Mouse (Mus musculus) heart, embryonic 12.5 days (tissue): ENCODE data around the gene AW549877. TPM values are rescaled to one million over a fixed set of nuclear protein-coding genes. Genes with fewer than 3 reads are reported as not detected.

Experiments
- ATAC-seq: fragments of 200-750 bp; cut with Nextera tagmentation; 2 replicates; pipeline ENCODE4 v1.8.0; 2017; ENCODE audit warnings: moderate TSS enrichment, moderate library complexity; ENCODE audit not compliant: insufficient number of reproducible peaks, low FRiP score
- H3K27ac ChIP-seq: fragments of 300-500 bp; sonication (generic); 2 replicates; pipeline ENCODE4 v1.5.1; 2016; ENCODE audit warnings: mild to moderate bottlenecking, moderate library complexity; ENCODE audit not compliant: poor library complexity, severe bottlenecking
- H3K27me3 ChIP-seq: fragments of 300-500 bp; sonication (generic); replicated peaks from 2 replicates; pipeline ENCODE4 v1.6.1; 2016; ENCODE audit warnings: mild to moderate bottlenecking, moderate library complexity
- H3K36me3 ChIP-seq: fragments of 300-500 bp; sonication (generic); 2 replicates; pipeline ENCODE4 v1.6.1; 2016; ENCODE audit warnings: mild to moderate bottlenecking, moderate library complexity
- H3K4me1 ChIP-seq: fragments of 300-500 bp; sonication (generic); replicated peaks from 2 replicates; pipeline ENCODE4 v1.6.1; 2016; ENCODE audit warnings: mild to moderate bottlenecking
- H3K4me2 ChIP-seq: fragments of 300-500 bp; sonication (generic); 2 replicates; pipeline ENCODE4 v1.6.1; 2016; ENCODE audit warnings: mild to moderate bottlenecking, moderate library complexity
- H3K4me3 ChIP-seq: fragments of 300-500 bp; sonication (generic); 2 replicates; pipeline ENCODE4 v1.5.1; 2016; ENCODE audit warnings: mild to moderate bottlenecking
- H3K9ac ChIP-seq: fragments of 300-500 bp; sonication (generic); 2 replicates; pipeline ENCODE4 v1.6.1; 2016; ENCODE audit warnings: mild to moderate bottlenecking, moderate library complexity
- H3K9me3 ChIP-seq: fragments of 300-500 bp; sonication (generic); replicated peaks from 2 replicates; pipeline ENCODE4 v1.6.1; 2016; ENCODE audit warnings: mild to moderate bottlenecking, moderate library complexity
- WGBS: fragments of 180-500 bp; shearing (Covaris S2); methylation state at CpG from one replicate; pipeline ENCODE4 v1.1.7; 2016; 5-methylcytosine and 5-hydroxymethylcytosine counted together
- polyA plus RNA-seq: library from polyadenylated mRNA; unstranded; fragments of >200 nt; fragmentation: Nextera tagmentation; extraction: Ambion mirVana; gene quantifications from 2 replicates; pipeline ENCODE4 v1.2.1, GENCODE M21; 2016

Gene AW549877
- polyA plus RNA-seq, 1 experiment from 2014 or later, result 40.9 TPM

GRCm38 (mm10) chr15:4024726-4025507 lies 29.4 kb upstream of the AW549877 start:
- Histone ChIP-seq H3K4me2 (peak overlapping the region; percentile 72; the same call in 1 of the 2 replicates), H3K9me3 (no peaks in the 10 kb centered on the region), H3K4me1 (peaks cover 17% of the 10 kb centered on the region), H3K27ac (no peak overlapping the region), H3K9ac (no peak overlapping the region), H3K27me3 (no peaks in the 10 kb centered on the region), H3K4me3 (no peak overlapping the region), H3K36me3 (no peaks in the 10 kb centered on the region)
- 80% methylated on average over 13 of the region's 13 CpGs for WGBS
- no peak for ATAC-seq

- no peak overlapping the region for H3K4me3 ChIP-seq
- ATAC-seq, result no peak
- no peak overlapping the region for H3K9ac ChIP-seq
- no peak overlapping the region for H3K27ac ChIP-seq
- no peaks in the 10 kb centered on the region for H3K27me3 ChIP-seq
- WGBS, result 77% methylated on average over 2 of the region's 2 CpGs
- H3K4me1 ChIP-seq, result peaks cover 17% of the 10 kb centered on the region
- H3K4me2 ChIP-seq, result no peak overlapping the region
- no peaks in the 10 kb centered on the region for H3K9me3 ChIP-seq
- H3K36me3 ChIP-seq, result no peaks in the 10 kb centered on the region
Observed at GRCm38 (mm10) chr15:4023747-4024146, 28.2 kb upstream of the AW549877 start.

GRCm38 (mm10) chr15:4020711-4021110 lies 25.2 kb upstream of the AW549877 start:
- no peak overlapping the region for H3K27ac ChIP-seq
- H3K9ac ChIP-seq, result no peak overlapping the region
- no peaks in the 10 kb centered on the region for H3K27me3 ChIP-seq
- no peak overlapping the region for H3K4me2 ChIP-seq
- no peak for ATAC-seq
- no peaks in the 10 kb centered on the region for H3K36me3 ChIP-seq
- 60% methylated on average over 4 of the region's 4 CpGs for WGBS
- peaks cover 7% of the 10 kb centered on the region for H3K4me1 ChIP-seq
- no peaks in the 10 kb centered on the region for H3K9me3 ChIP-seq
- H3K4me3 ChIP-seq, result no peak overlapping the region

GRCm38 (mm10) chr15:4013873-4014272 lies 18.3 kb upstream of the AW549877 start:
- Histone ChIP-seq H3K27me3 (no peaks in the 10 kb centered on the region), H3K9me3 (no peaks in the 10 kb centered on the region), H3K4me3 (no peak overlapping the region), H3K9ac (no peak overlapping the region), H3K27ac (no peak overlapping the region), H3K4me2 (no peak overlapping the region), H3K4me1 (no peaks in the 10 kb centered on the region), H3K36me3 (no peaks in the 10 kb centered on the region)
- 61% methylated on average over 2 of the region's 2 CpGs for WGBS
- ATAC-seq, result no peak

- 65% methylated on average over 2 of the region's 2 CpGs for WGBS
- no peak for ATAC-seq
- Histone ChIP-seq H3K9ac (no peak overlapping the region), H3K36me3 (no peaks in the 10 kb centered on the region), H3K27ac (no peak overlapping the region), H3K4me3 (no peak overlapping the region), H3K9me3 (peaks cover 8% of the 10 kb centered on the region), H3K4me1 (0 out of 2 replicates have a peak, but pooled peaks cover 2% of the 10 kb centered on the region), H3K27me3 (no peaks in the 10 kb centered on the region), H3K4me2 (no peak overlapping the region)
Observed at GRCm38 (mm10) chr15:4000536-4000935, 5.0 kb upstream of the AW549877 start.

GRCm38 (mm10) chr15:3999144-3999543 lies 3.6 kb upstream of the AW549877 start:
- Histone ChIP-seq H3K9me3 (no peaks in the 10 kb centered on the region), H3K27ac (no peak overlapping the region), H3K4me1 (0 out of 2 replicates have a peak, but pooled peaks cover 5% of the 10 kb centered on the region), H3K36me3 (no peaks in the 10 kb centered on the region), H3K27me3 (no peaks in the 10 kb centered on the region), H3K9ac (no peak overlapping the region), H3K4me3 (no peak overlapping the region), H3K4me2 (no peak overlapping the region)
- 72% methylated on average over 2 of the region's 2 CpGs for WGBS
- ATAC-seq, result no peak

- Histone ChIP-seq H3K4me2 (peak overlapping the region; percentile 74), H3K27ac (peak overlapping the region; percentile 95), H3K36me3 (peaks cover 8% of the 10 kb centered on the region), H3K4me1 (peaks cover 9% of the 10 kb centered on the region; the same call in 1 of the 2 replicates), H3K9ac (peak overlapping the region; percentile 67), H3K27me3 (no peaks in the 10 kb centered on the region), H3K4me3 (peak overlapping the region; percentile 76), H3K9me3 (no peaks in the 10 kb centered on the region)
- 0 out of 2 replicates have a peak, but pooled peaks have one; percentile 0 for ATAC-seq
- WGBS, result 21% methylated on average over 14 of the region's 14 CpGs
Observed at GRCm38 (mm10) chr15:3996267-3997010, 895 bp upstream of the AW549877 start.

- 23% methylated on average over 14 of the region's 14 CpGs for WGBS
- H3K4me3 ChIP-seq, result peak overlapping the region; percentile 76
Observed at GRCm38 (mm10) chr15:3994852-3995447, 594 bp downstream of the AW549877 start.

GRCm38 (mm10) chr15:3987981-3988380 lies 7.6 kb downstream of the AW549877 start:
- Histone ChIP-seq H3K9ac (no peak overlapping the region), H3K27ac (no peak overlapping the region), H3K4me2 (no peak overlapping the region), H3K9me3 (no peaks in the 10 kb centered on the region), H3K4me3 (no peak overlapping the region), H3K4me1 (no peaks in the 10 kb centered on the region), H3K36me3 (peaks cover 64% of the 10 kb centered on the region), H3K27me3 (no peaks in the 10 kb centered on the region)
- ATAC-seq, result no peak
- 61% methylated on average over 2 of the region's 2 CpGs for WGBS

More at GRCm38 (mm10) chr15:3994852-3995447, 594 bp downstream of the AW549877 start:
- Histone ChIP-seq H3K27ac (peak overlapping the region; percentile 94), H3K4me2 (peak overlapping the region; percentile 50), H3K27me3 (no peaks in the 10 kb centered on the region), H3K9ac (peak overlapping the region; percentile 88), H3K9me3 (no peaks in the 10 kb centered on the region), H3K36me3 (peaks cover 20% of the 10 kb centered on the region), H3K4me1 (peaks cover 9% of the 10 kb centered on the region; the same call in 1 of the 2 replicates)
- no peak for ATAC-seq

- Histone ChIP-seq H3K4me3 (no peak overlapping the region), H3K4me1 (peaks cover 3% of the 10 kb centered on the region; the same call in 1 of the 2 replicates), H3K9me3 (no peaks in the 10 kb centered on the region), H3K9ac (no peak overlapping the region), H3K4me2 (no peak overlapping the region), H3K27me3 (no peaks in the 10 kb centered on the region), H3K36me3 (peaks cover 44% of the 10 kb centered on the region), H3K27ac (no peak overlapping the region)
- no peak for ATAC-seq
- WGBS, result 77% methylated on average over 2 of the region's 2 CpGs
Observed at GRCm38 (mm10) chr15:3984876-3985275, 10.7 kb downstream of the AW549877 start.

- ATAC-seq, result no peak
- Histone ChIP-seq H3K9ac (no peak overlapping the region), H3K27ac (no peak overlapping the region), H3K27me3 (no peaks in the 10 kb centered on the region), H3K4me3 (no peak overlapping the region), H3K4me1 (peaks cover 7% of the 10 kb centered on the region; the same call in 1 of the 2 replicates), H3K4me2 (no peak overlapping the region), H3K36me3 (peaks cover 29% of the 10 kb centered on the region), H3K9me3 (no peaks in the 10 kb centered on the region)
- 91% methylated on average over 5 of the region's 5 CpGs for WGBS
Observed at GRCm38 (mm10) chr15:3982732-3983131, 12.8 kb downstream of the AW549877 start.
